Mouse (Mus musculus): ENCODE measurements around the gene Dusp2. TPM values are rescaled to one million over a fixed set of nuclear protein-coding genes. Genes with fewer than 3 reads are reported as not detected.

Dusp2 gene
- polyA plus RNA-seq, 1 experiment = not detected

- 58% methylated on average over 3 of the region's 3 CpGs for WGBS
- Histone ChIP-seq H3K4me1 (ENCODE audit: control insufficient read depth, insufficient read depth, low read length) (no peaks in the 10 kb centered on the region), H3K27ac (ENCODE audit: insufficient read depth, low read depth, low read length) (no peak overlapping the region), H3K4me3 (ENCODE audit: insufficient read depth, low read depth, low read length) (no peak overlapping the region)
- no peak for TF ChIP-seq CTCF (IDR thresholded peaks at IDR 0.05; ENCODE audit: insufficient read depth, low read depth, low read length)
- TF ChIP-seq POLR2A (IDR thresholded peaks at IDR 0.05; ENCODE audit: insufficient read depth, low read depth, low read length) = no peak
These were observed 28.8 kb upstream of the Dusp2 start for GRCm38 (mm10) chr2:127307179-127307578.

GRCm38 (mm10) chr2:127308660-127309059, 27.3 kb upstream of the Dusp2 start:
- no peak overlapping the region for H3K27ac ChIP-seq (ENCODE audit: insufficient read depth, low read depth, low read length)
- TF ChIP-seq CTCF (IDR thresholded peaks at IDR 0.05; ENCODE audit: insufficient read depth, low read depth, low read length) = no peak
- no peak for TF ChIP-seq POLR2A (IDR thresholded peaks at IDR 0.05; ENCODE audit: insufficient read depth, low read depth, low read length)
- H3K4me3 ChIP-seq (ENCODE audit: insufficient read depth, low read depth, low read length) = no peak overlapping the region
- no peaks in the 10 kb centered on the region for H3K4me1 ChIP-seq (ENCODE audit: control insufficient read depth, insufficient read depth, low read length)
- WGBS = 90% methylated on average over 2 of the region's 2 CpGs

GRCm38 (mm10) chr2:127310246-127310645, 25.7 kb upstream of the Dusp2 start:
- Histone ChIP-seq H3K4me3 (ENCODE audit: insufficient read depth, low read depth, low read length) (no peak overlapping the region), H3K4me1 (ENCODE audit: control insufficient read depth, insufficient read depth, low read length) (no peaks in the 10 kb centered on the region), H3K27ac (ENCODE audit: insufficient read depth, low read depth, low read length) (no peak overlapping the region)
- TF ChIP-seq POLR2A (IDR thresholded peaks at IDR 0.05; ENCODE audit: insufficient read depth, low read depth, low read length) = no peak
- TF ChIP-seq CTCF (IDR thresholded peaks at IDR 0.05; ENCODE audit: insufficient read depth, low read depth, low read length) = no peak
- 55% methylated on average over 2 of the region's 2 CpGs for WGBS

- Histone ChIP-seq H3K4me3 (ENCODE audit: insufficient read depth, low read depth, low read length) (no peak overlapping the region), H3K27ac (ENCODE audit: insufficient read depth, low read depth, low read length) (no peak overlapping the region), H3K4me1 (ENCODE audit: control insufficient read depth, insufficient read depth, low read length) (no peaks in the 10 kb centered on the region)
- no peak for TF ChIP-seq POLR2A (IDR thresholded peaks at IDR 0.05; ENCODE audit: insufficient read depth, low read depth, low read length)
- TF ChIP-seq CTCF (IDR thresholded peaks at IDR 0.05; ENCODE audit: insufficient read depth, low read depth, low read length) = no peak
- 90% methylated on average over 7 of the region's 7 CpGs for WGBS
These were observed 25.3 kb upstream of the Dusp2 start for GRCm38 (mm10) chr2:127310685-127311084.

- 93% methylated on average over 1 of the region's 1 CpGs for WGBS
- no peaks in the 10 kb centered on the region for H3K4me1 ChIP-seq (ENCODE audit: control insufficient read depth, insufficient read depth, low read length)
- H3K27ac ChIP-seq (ENCODE audit: insufficient read depth, low read depth, low read length) = no peak overlapping the region
- TF ChIP-seq CTCF (IDR thresholded peaks at IDR 0.05; ENCODE audit: insufficient read depth, low read depth, low read length) (no peak), POLR2A (IDR thresholded peaks at IDR 0.05; ENCODE audit: insufficient read depth, low read depth, low read length) (no peak)
- H3K4me3 ChIP-seq (ENCODE audit: insufficient read depth, low read depth, low read length) = no peak overlapping the region
These were observed 24.8 kb upstream of the Dusp2 start for GRCm38 (mm10) chr2:127311193-127311592.

GRCm38 (mm10) chr2:127312801-127313200, 23.2 kb upstream of the Dusp2 start:
- WGBS = 96% methylated on average over 4 of the region's 4 CpGs
- no peak for TF ChIP-seq POLR2A (IDR thresholded peaks at IDR 0.05; ENCODE audit: insufficient read depth, low read depth, low read length)
- TF ChIP-seq CTCF (IDR thresholded peaks at IDR 0.05; ENCODE audit: insufficient read depth, low read depth, low read length) = no peak
- H3K4me3 ChIP-seq (ENCODE audit: insufficient read depth, low read depth, low read length) = no peak overlapping the region

GRCm38 (mm10) chr2:127313878-127314277, 22.1 kb upstream of the Dusp2 start:
- no peak overlapping the region for H3K4me3 ChIP-seq (ENCODE audit: insufficient read depth, low read depth, low read length)
- H3K4me1 ChIP-seq (ENCODE audit: control insufficient read depth, insufficient read depth, low read length) = no peaks in the 10 kb centered on the region
- TF ChIP-seq POLR2A (IDR thresholded peaks at IDR 0.05; ENCODE audit: insufficient read depth, low read depth, low read length) = no peak
- TF ChIP-seq CTCF (IDR thresholded peaks at IDR 0.05; ENCODE audit: insufficient read depth, low read depth, low read length) = no peak
- H3K27ac ChIP-seq (ENCODE audit: insufficient read depth, low read depth, low read length) = no peak overlapping the region
- WGBS = 77% methylated on average over 4 of the region's 4 CpGs

More at GRCm38 (mm10) chr2:127312801-127313200, 23.2 kb upstream of the Dusp2 start:
- Histone ChIP-seq H3K4me1 (ENCODE audit: control insufficient read depth, insufficient read depth, low read length) (no peaks in the 10 kb centered on the region), H3K27ac (ENCODE audit: insufficient read depth, low read depth, low read length) (no peak overlapping the region)

GRCm38 (mm10) chr2:127314467-127315154, 21.3 kb upstream of the Dusp2 start:
- WGBS = 78% methylated on average over 6 of the region's 6 CpGs
- TF ChIP-seq POLR2A (IDR thresholded peaks at IDR 0.05; ENCODE audit: insufficient read depth, low read depth, low read length) = no peak
- TF ChIP-seq CTCF (IDR thresholded peaks at IDR 0.05; ENCODE audit: insufficient read depth, low read depth, low read length) = no peak
- Histone ChIP-seq H3K4me3 (ENCODE audit: insufficient read depth, low read depth, low read length) (no peak overlapping the region), H3K27ac (ENCODE audit: insufficient read depth, low read depth, low read length) (no peak overlapping the region), H3K4me1 (ENCODE audit: control insufficient read depth, insufficient read depth, low read length) (no peaks in the 10 kb centered on the region)

- Histone ChIP-seq H3K27ac (ENCODE audit: insufficient read depth, low read depth, low read length) (no peak overlapping the region), H3K4me1 (ENCODE audit: control insufficient read depth, insufficient read depth, low read length) (no peaks in the 10 kb centered on the region), H3K4me3 (ENCODE audit: insufficient read depth, low read depth, low read length) (no peak overlapping the region)
- TF ChIP-seq CTCF (IDR thresholded peaks at IDR 0.05; ENCODE audit: insufficient read depth, low read depth, low read length) (no peak), POLR2A (IDR thresholded peaks at IDR 0.05; ENCODE audit: insufficient read depth, low read depth, low read length) (no peak)
- WGBS = 100% methylated on average over 1 of the region's 1 CpGs
These were observed 20.8 kb upstream of the Dusp2 start for GRCm38 (mm10) chr2:127315155-127315470.
